Mouse (Mus musculus): ENCODE results near the gene Frat2.

GRCm38 (mm10) chr19:41813374-41813773 is 34.6 kb downstream of the Frat2 start:
- TF ChIP-seq GATA1 (IDR thresholded peaks at IDR 0.05; ENCODE audit: borderline replicate concordance, low read length), result no peak
- no peak for TF ChIP-seq FLI1 (IDR thresholded peaks at IDR 0.05; ENCODE audit: low read length)

All from megakaryocyte, embryonic 14.5 days (primary cell).